ENCODE assay signal across 8 mouse cellular contexts in genomic region chr5:135394004-135394823, GRCm38 (mm10). TPM values are rescaled to one million over a fixed set of nuclear protein-coding genes. Genes with fewer than 3 reads are reported as not detected.
DNase-seq lines count a peak whose midpoint lies in the region; ATAC-seq and TF ChIP-seq lines count a peak whose summit lies in the region.

TSS of gene Pom121 (minus strand) at chr5:135394546.

- H3K9ac ChIP-seq in heart, embryonic 16.5 days (ENCODE audit: low read length): peak within 1 kb of the TSS; percentile 98
- peak within 1 kb of the TSS; percentile 98 for H3K9ac ChIP-seq in liver, postnatal 0 days (replicated peaks)
- H3K9ac ChIP-seq in neural tube, embryonic 14.5 days (replicated peaks; ENCODE audit: low read depth, low read length): peak within 1 kb of the TSS; percentile 96

- peak within 1 kb of the TSS; percentile 88 for H3K4me2 ChIP-seq in heart, embryonic 16.5 days (ENCODE audit: low read depth, low read length)
- H3K4me2 ChIP-seq in liver, postnatal 0 days (ENCODE audit: low read depth, low read length): peak within 1 kb of the TSS; percentile 99
- peak within 1 kb of the TSS; percentile 77 for H3K4me2 ChIP-seq in neural tube, embryonic 14.5 days (ENCODE audit: low read depth, low read length)

- H3K9me3 ChIP-seq in forebrain, embryonic 10.5 days: no peaks in the 10 kb centered on the region
- no peaks in the 10 kb centered on the region for H3K9me3 ChIP-seq in heart, embryonic 16.5 days (replicated peaks; ENCODE audit: control insufficient read depth, low read length)
- no peaks in the 10 kb centered on the region for H3K9me3 ChIP-seq in liver, postnatal 0 days (ENCODE audit: low read length)
- H3K9me3 ChIP-seq in neural tube, embryonic 14.5 days (ENCODE audit: control insufficient read depth, low read length): no peaks in the 10 kb centered on the region

- H3K27me3 ChIP-seq in forebrain, embryonic 10.5 days (ENCODE audit: poor library complexity, severe bottlenecking): 0 out of 2 replicates have a peak, but pooled peaks cover 3% of the 10 kb centered on the region
- H3K27me3 ChIP-seq in heart, embryonic 16.5 days (ENCODE audit: control insufficient read depth, insufficient read depth, low read length): no peaks in the 10 kb centered on the region
- H3K27me3 ChIP-seq in liver, postnatal 0 days (ENCODE audit: insufficient read depth, low read length): no peaks in the 10 kb centered on the region
- H3K27me3 ChIP-seq in neural tube, embryonic 14.5 days (ENCODE audit: control insufficient read depth, insufficient read depth, low read length): no peaks in the 10 kb centered on the region

- peaks cover 37% of the 10 kb centered on the region for H3K36me3 ChIP-seq in forebrain, embryonic 10.5 days (replicated peaks)
- peaks cover 17% of the 10 kb centered on the region for H3K36me3 ChIP-seq in heart, embryonic 16.5 days (ENCODE audit: control insufficient read depth, insufficient read depth)
- H3K36me3 ChIP-seq in liver, postnatal 0 days (replicated peaks; ENCODE audit: insufficient read depth, low read length): peaks cover 27% of the 10 kb centered on the region
- H3K36me3 ChIP-seq in neural tube, embryonic 14.5 days (ENCODE audit: control insufficient read depth, insufficient read depth, low read length): peaks cover 24% of the 10 kb centered on the region

- H3K4me3 ChIP-seq in forebrain, embryonic 10.5 days: peak within 1 kb of the TSS; percentile 99
- H3K4me3 ChIP-seq in heart, embryonic 16.5 days (ENCODE audit: low read length): peak within 1 kb of the TSS; percentile 84
- peak within 1 kb of the TSS; percentile 93 for H3K4me3 ChIP-seq in liver, postnatal 0 days (ENCODE audit: low read depth, low read length)
- H3K4me3 ChIP-seq in neural tube, embryonic 14.5 days (ENCODE audit: low read depth, low read length): peak within 1 kb of the TSS; percentile 97

- peak within 1 kb of the TSS; percentile 97 for H3K27ac ChIP-seq in forebrain, embryonic 10.5 days
- peak within 1 kb of the TSS; percentile 82 for H3K27ac ChIP-seq in heart, embryonic 16.5 days (ENCODE audit: low read length)
- peak within 1 kb of the TSS; percentile 94 for H3K27ac ChIP-seq in liver, postnatal 0 days (ENCODE audit: low read depth)
- peak within 1 kb of the TSS; percentile 78 for H3K27ac ChIP-seq in neural tube, embryonic 14.5 days (ENCODE audit: low read depth, low read length)

- ATAC-seq in heart, embryonic 16.5 days (replicated peaks; ENCODE audit: extremely low read depth, insufficient read depth, low FRiP score): peak; percentile 90
- ATAC-seq in liver, postnatal 0 days: peak; percentile 95
- ATAC-seq in neural tube, embryonic 14.5 days (ENCODE audit: low read depth): peak; percentile 89

- peak; percentile 73 for DNase-seq in CD8-positive naive resting alpha-beta T cell, adult 2 months (ENCODE audit: low read depth in 2 of 2, low spot score in 2 of 2)
- peak; percentile 77 for DNase-seq in c-Kit-negative CD71-positive TER-119-positive erythroid progenitor cells, embryonic 14.5 days (ENCODE audit: low read depth, low spot score)
- peak; percentile 83 for DNase-seq in forebrain, embryonic 10.5 days (ENCODE audit: extremely low spot score, low spot score)
- peak; percentile 88 to 92 for DNase-seq in kidney, postnatal 36 days
- DNase-seq in liver, postnatal 0 days: peak; percentile 89
- peak; percentile 90 for DNase-seq in testis, postnatal 10 days (ENCODE audit: low spot score)

- TF ChIP-seq CTCF in liver, postnatal 0 days (IDR thresholded peaks at IDR 0.05; ENCODE audit: low read depth): no peak

- TF ChIP-seq EP300 in liver, postnatal 0 days (IDR thresholded peaks at IDR 0.05; ENCODE audit: low read depth): no peak; the same call in 1 of the 2 replicates

- H3K4me1 ChIP-seq in forebrain, embryonic 10.5 days: peaks cover 20% of the 10 kb centered on the region
- peaks cover 13% of the 10 kb centered on the region for H3K4me1 ChIP-seq in heart, embryonic 16.5 days (ENCODE audit: control insufficient read depth, insufficient read depth, low read length)
- peaks cover 18% of the 10 kb centered on the region for H3K4me1 ChIP-seq in liver, postnatal 0 days (ENCODE audit: insufficient read depth)
- peaks cover 10% of the 10 kb centered on the region; the same call in 1 of the 2 replicates for H3K4me1 ChIP-seq in neural tube, embryonic 14.5 days (ENCODE audit: control insufficient read depth, insufficient read depth, low read length)

- under 1% methylated on average over 108 of the region's 110 CpGs for WGBS in forebrain, embryonic 10.5 days
- WGBS in heart, embryonic 16.5 days: under 1% methylated on average over 98 of the region's 110 CpGs
- WGBS in liver, postnatal 0 days (ENCODE audit: insufficient replicate concordance): under 1% methylated on average over 80 of the region's 110 CpGs
- WGBS in neural tube, embryonic 14.5 days: under 1% methylated on average over 69 of the region's 110 CpGs

RNA-seq across cellular contexts. Expression of gene Pom121, which starts in this region (rescaled TPM):
- 19.5 and 20.4 TPM in 2 replicates for polyA plus RNA-seq in forebrain, embryonic 10.5 days (2016; fragmentation: Nextera tagmentation; extraction: Ambion mirVana)
- polyA plus RNA-seq in heart, embryonic 16.5 days (2015; fragmentation: Nextera tagmentation; extraction: Ambion mirVana): 7.4 and 7.6 TPM in 2 replicates
- polyA plus RNA-seq in liver, postnatal 0 days (2015; fragmentation: Nextera tagmentation; extraction: Ambion mirVana): 3.2 and 3.5 TPM in 2 replicates
- 9.4 and 11.4 TPM in 2 replicates for polyA plus RNA-seq in neural tube, embryonic 14.5 days (2014; fragmentation: Nextera tagmentation; extraction: Ambion mirVana)

Comparison
In these comparisons a context has a peak if more than half of its experiments do, and no peak if none do; other contexts are left out.
1. Peak in every context shown above with its lines: DNase-seq, ATAC-seq, H3K4me3 ChIP-seq and H3K27ac ChIP-seq.